Mouse (Mus musculus): ENCODE measurements around the gene Opn4. TPM values are rescaled to one million over a fixed set of nuclear protein-coding genes. Genes with fewer than 3 reads are reported as not detected.

Gene Opn4
- total RNA-seq, 2 experiments from 2014 or later, result not detected

- no peak for DNase-seq (ENCODE audit: low spot score in 2 of 2)
These were observed 34.2 kb downstream of the Opn4 start for GRCm38 (mm10) chr14:34565711-34566110.

DNA sequence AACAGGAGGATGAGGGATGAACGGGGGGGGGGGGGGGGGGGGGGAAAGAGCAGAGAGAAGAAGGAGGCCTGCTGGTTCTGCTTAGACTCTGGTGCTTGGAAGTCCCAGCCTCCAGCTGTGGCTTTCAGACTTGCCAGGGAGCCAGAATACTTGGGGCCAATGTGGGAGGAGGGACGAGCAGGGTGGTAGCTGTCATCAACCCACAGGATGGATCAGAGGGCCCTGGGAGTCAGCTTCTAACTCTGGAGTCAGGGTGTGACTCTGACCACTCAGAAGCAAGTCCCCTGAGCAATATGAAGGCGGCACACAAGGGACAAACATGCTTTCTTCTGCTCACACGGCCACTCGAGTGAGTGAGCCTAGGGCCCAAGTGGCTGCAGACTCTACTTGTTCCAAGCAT lies 35.3 kb downstream of the Opn4 start:
- DNase-seq (ENCODE audit: low spot score in 2 of 2), result no peak

GRCm38 (mm10) chr14:34562393-34562792 lies 37.5 kb downstream of the Opn4 start:
- DNase-seq (ENCODE audit: low spot score in 2 of 2), result no peak

- DNase-seq (ENCODE audit: low spot score in 2 of 2), result no peak
These were observed 38.3 kb downstream of the Opn4 start for GRCm38 (mm10) chr14:34561647-34562046.

DNA sequence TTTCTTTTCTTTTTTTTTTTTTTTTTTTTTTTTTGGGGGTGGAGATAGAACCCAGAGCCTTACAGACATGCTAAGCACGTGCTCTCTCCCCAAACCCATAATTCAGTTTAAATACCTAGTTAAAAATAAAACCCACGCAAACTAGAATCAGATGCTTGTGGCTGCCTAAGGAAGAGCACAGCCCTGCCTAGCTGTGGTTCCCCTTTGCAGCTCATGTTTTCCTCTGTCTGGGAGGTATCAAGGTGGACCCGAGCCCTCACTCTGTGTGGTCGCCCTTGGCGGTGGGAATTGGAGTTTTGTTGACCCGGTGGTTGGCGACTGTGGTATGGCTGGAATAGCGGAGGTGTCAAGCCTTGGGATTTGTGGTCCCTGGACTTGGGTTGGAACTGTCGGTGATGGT lies 41.0 kb downstream of the Opn4 start:
- no peak for DNase-seq (ENCODE audit: low spot score in 2 of 2)

GRCm38 (mm10) chr14:34555211-34555610 lies 44.7 kb downstream of the Opn4 start:
- no peak for DNase-seq (ENCODE audit: low spot score in 2 of 2)

DNA sequence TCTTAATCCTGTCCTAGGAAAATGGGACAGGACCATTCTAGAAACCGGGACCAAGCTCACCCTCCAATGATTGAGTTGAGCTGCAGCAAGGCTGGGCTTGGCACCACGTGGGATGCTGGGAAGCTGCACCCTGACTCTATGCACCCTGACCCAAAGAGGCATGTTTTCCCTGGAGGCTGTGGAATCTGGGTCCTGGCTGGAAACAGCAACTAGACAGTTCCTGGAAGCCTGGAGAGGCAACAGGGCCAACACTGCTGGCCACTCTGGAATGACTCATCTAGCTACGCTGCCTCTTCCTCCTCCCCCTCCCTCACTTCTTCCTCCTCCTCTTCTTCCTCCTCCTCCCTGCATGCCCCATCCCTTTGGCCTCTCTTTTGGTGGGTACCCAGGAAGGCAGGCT lies 45.9 kb downstream of the Opn4 start:
- no peak for DNase-seq (ENCODE audit: low spot score in 2 of 2)

DNA sequence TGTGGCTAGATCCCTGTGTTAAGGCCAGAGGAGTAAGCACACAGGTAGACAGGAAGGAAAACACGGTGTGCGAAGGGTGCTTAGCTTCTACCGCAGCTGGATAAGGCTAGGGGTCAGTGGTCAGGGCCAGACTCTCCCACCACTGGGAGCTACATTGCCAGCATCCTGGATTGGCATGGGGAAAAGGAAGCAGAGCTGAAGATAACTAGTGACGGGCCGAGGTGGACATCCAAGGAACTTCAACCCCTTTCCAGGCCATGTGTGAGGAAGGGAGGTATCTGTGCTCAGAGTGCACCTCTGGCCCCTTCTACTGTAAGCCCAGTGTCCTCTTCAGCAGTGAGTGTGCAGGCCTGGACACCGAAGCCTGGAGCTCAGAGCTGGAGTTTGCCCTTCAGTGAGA lies 46.5 kb downstream of the Opn4 start:
- DNase-seq (ENCODE audit: low spot score in 2 of 2), result no peak

DNA sequence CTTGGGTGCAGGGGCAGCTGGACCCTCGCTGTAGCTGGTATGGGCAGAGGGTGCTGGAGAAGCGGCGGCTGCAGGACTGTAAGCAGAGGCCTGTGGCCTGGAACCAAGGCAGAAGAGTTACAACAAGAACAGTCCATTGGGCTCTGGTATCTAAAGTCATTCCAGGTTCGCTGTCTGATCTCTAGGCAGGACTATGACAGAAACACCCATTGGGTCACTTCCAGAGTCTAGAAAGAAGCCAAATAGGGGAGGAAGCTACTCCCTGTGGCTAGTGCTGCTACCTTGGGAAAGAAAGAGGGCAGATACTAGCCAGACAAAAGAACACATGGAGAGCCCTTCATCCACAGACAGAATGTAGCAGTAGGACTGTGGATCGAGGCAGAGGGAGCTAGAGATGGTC lies 47.7 kb downstream of the Opn4 start:
- no peak for DNase-seq (ENCODE audit: low spot score in 2 of 2)

DNA sequence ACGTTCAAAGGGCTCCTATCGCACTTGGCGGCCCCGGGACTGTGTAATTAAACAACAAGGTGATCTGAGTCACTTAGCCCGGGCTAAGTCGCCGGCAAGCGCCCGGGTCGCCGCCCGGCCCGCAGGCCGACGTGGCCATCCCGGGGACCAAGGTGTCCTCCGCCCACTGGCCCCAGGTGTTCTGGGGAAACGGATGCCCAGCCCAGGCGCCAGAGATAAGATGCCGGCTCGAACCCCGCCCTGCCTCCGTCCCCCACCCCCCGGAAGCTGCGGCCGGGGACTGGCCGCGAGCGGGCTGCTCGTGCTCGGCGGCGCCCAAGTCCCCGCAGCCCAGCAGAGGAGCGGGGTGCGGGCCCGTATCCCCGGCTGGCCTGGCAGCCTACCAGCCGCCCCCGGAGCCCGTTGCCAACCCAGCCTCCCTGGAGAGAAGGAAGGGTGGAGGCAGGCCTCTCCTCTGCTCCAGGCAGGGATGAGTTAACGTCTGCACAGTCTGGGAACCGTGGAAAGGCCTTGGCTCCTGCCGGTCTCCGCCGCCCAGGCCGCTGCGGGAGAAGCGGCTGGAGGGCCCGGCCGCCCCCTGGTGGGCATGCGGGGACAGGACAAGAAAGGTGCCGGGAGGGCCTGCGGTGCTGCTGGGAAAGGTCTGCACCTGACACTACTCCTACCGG lies 50.8 kb downstream of the Opn4 start:
- peak; percentile 85 to 90 for DNase-seq (ENCODE audit: low spot score in 2 of 2)

DNA sequence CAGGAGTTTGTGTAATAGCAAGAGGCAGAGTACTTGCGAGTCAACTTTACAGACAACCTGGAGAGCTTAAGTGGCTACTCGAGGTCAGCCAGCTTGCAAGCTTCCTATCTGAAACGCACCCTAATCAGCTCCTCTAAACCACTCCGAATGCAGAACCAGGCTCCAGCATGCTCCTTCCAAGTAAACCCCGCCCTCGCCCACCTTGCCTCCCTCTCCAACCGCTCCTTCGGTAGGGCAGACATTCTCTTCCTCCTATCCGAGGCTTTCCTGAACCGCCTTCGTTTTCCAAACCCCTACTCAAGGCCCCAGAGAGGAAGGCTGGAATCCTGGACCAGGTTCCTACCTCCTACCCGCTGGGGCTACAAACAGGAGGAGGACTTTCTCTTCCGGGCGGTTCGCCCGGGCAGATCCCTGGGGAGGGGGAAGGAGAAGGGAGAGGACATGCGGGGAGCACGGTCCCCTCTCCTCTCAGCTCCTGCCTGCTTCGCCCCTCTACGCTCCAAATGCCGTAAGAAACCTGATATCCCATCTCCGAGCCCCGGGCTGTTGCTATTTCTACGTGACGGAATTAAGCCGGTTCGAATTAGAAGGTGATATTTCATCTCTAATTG lies 51.4 kb downstream of the Opn4 start:
- DNase-seq (ENCODE audit: low spot score in 2 of 2), result peak; percentile 53 to 59

- DNase-seq (ENCODE audit: low spot score in 2 of 2), result no peak
These were observed 55.4 kb downstream of the Opn4 start for GRCm38 (mm10) chr14:34544545-34544944.

- no peak for DNase-seq (ENCODE audit: low spot score in 2 of 2)
These were observed 55.9 kb downstream of the Opn4 start for GRCm38 (mm10) chr14:34544001-34544400.

DNA sequence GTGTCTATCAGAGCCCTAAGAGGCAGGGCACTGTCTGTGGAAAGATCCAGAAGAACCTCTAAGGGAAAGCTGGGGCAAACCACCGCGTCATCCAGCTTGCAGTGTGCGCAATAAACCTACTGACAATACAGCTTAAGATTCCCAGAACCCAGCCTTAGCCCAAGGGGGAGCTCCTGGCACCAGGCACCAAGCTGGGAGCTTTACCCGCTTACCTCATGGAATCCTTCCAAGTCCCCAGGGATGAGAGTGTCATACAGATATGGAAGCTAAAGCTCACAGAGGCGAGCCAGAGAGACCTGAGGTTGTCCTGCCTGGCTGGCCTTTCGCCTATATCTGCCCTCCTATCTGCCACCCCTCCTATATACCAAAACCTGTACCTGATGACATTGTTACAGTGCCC lies 56.3 kb downstream of the Opn4 start:
- DNase-seq (ENCODE audit: low spot score in 2 of 2), result no peak

DNA sequence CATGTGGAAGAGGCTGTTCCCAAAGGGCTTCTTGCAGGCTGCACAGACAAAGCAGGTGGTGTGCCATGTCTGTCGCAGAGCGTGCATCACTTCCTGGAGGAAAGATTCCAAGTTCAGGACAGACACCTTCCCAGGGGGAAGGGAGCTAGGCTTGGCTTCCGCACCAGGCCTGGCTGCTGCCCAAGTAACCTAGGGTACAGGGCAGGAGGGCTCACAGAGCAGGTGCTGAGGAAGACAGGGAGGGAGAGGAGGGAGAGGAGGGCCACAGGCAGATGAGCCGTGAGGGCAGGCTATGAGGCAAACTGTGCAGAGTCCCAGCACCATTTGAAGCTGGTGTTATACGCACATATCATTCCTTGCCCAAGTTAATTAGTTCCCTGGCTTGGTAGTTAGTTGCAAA lies 58.0 kb downstream of the Opn4 start:
- DNase-seq (ENCODE audit: low spot score in 2 of 2), result no peak

DNA sequence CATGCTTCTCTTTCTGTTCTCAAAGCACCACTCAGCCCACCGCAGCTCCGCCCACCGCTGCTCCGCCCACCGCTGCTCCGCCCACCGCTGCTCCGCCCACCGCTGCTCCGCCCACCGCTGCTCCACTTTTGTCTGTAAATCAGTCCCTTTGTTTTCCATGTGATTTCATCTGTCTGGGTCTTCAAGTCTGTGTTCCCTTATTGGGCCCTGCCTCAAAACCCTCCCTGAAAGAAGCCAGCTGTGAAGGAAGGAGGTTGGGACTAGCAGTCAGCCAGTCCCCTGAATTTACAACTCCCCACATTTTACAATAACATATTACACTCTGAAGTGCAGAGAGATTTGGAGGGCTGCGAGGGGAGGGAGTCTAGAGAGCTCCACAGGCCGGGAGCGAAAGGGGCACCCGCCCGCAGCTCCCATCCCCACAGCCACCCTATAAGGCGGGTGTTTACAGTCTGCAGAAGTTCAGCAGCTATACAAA lies 59.2 kb downstream of the Opn4 start:
- peak in 1 of 2 experiments; percentile 26 for DNase-seq (ENCODE audit: low spot score in 2 of 2)

Other genes with a start within 250 kb of the Opn4 start
- not detected for gene Fam25c, start 244.7 kb downstream of the Opn4 start, total RNA-seq (2021)
- gene Sncg, start 225.4 kb downstream of the Opn4 start, total RNA-seq (2021), result 1 to 10 TPM; 1.6 to 1.8 TPM
- 1 to 10 TPM; 4.0 to 4.5 TPM for gene Mmrn2, start 224.7 kb downstream of the Opn4 start, total RNA-seq (2021)
- 10 to 100 TPM; 41.9 to 46.1 TPM for gene Bmpr1a, start 96.8 kb downstream of the Opn4 start, total RNA-seq (2021)
- not detected for gene 9230112D13Rik, start 77.3 kb downstream of the Opn4 start, total RNA-seq (2021)
- gene Ldb3, start 11.5 kb downstream of the Opn4 start, total RNA-seq (2021), result 1 to 10 TPM; 1.9 to 2.0 TPM
- 10 to 100 TPM; 42.2 to 43.5 TPM for gene Wapl, start 73.8 kb upstream of the Opn4 start, total RNA-seq (2021)
- 10 to 100 TPM; 48.4 to 51.1 TPM for gene Grid1, start 220.0 kb upstream of the Opn4 start, total RNA-seq (2021)

Measured in layer of hippocampus, postnatal 10 days (tissue).